In genomic region chr5:114464561-114464960, GRCm38 (mm10) we compare ENCODE assay signal across 19 mouse cellular contexts. TPM values are rescaled to one million over a fixed set of nuclear protein-coding genes. Genes with fewer than 3 reads are reported as not detected.
A peak's percentile ranks its signal among the peaks of the same experiment; 100 is the strongest.
DNase-seq lines count a peak whose midpoint lies in the region; ATAC-seq lines count a peak whose summit lies in the region.
"Had no signal": no experiment of that assay in that cellular context is flagged by ENCODE, and none has a peak within 500 bp of the region (broad histone marks: within the 10 kb centered on the region; RNA-seq: fewer than 3 reads in every experiment).

No protein-coding gene starts in this region.

- H3K36me3 ChIP-seq in hindbrain, embryonic 11.5 days (ENCODE audit: control insufficient read depth, insufficient read depth, low read length) = no peaks in the 10 kb centered on the region
- no peaks in the 10 kb centered on the region for H3K36me3 ChIP-seq in hindbrain, embryonic 16.5 days (ENCODE audit: control insufficient read depth, insufficient read depth, low read length)
- H3K36me3 ChIP-seq in midbrain, embryonic 11.5 days (ENCODE audit: control insufficient read depth, insufficient read depth, low read length) = no peaks in the 10 kb centered on the region
- H3K36me3 ChIP-seq in midbrain, embryonic 14.5 days (ENCODE audit: control insufficient read depth, insufficient read depth, low read length) = no peaks in the 10 kb centered on the region
- no peaks in the 10 kb centered on the region for H3K36me3 ChIP-seq in hindbrain, embryonic 13.5 days
- H3K36me3 ChIP-seq: embryonic facial prominence, embryonic 13.5 days; heart, embryonic 13.5 days had no signal

- no peak overlapping the region for H3K9ac ChIP-seq in hindbrain, embryonic 11.5 days (ENCODE audit: low read depth, low read length)
- no peak overlapping the region for H3K9ac ChIP-seq in hindbrain, embryonic 16.5 days (ENCODE audit: low read depth, low read length)
- H3K9ac ChIP-seq in midbrain, embryonic 11.5 days (ENCODE audit: low read length) = peak overlapping the region; percentile 13; the same call in 1 of the 2 replicates
- H3K9ac ChIP-seq in midbrain, embryonic 14.5 days (replicated peaks; ENCODE audit: low read length) = no peak overlapping the region
- H3K9ac ChIP-seq in hindbrain, embryonic 13.5 days = no peak overlapping the region
- H3K9ac ChIP-seq: embryonic facial prominence, embryonic 13.5 days; heart, embryonic 13.5 days had no signal

- no peaks in the 10 kb centered on the region for H3K27me3 ChIP-seq in hindbrain, embryonic 11.5 days (ENCODE audit: control insufficient read depth, insufficient read depth, low read length)
- no peaks in the 10 kb centered on the region for H3K27me3 ChIP-seq in hindbrain, embryonic 16.5 days (replicated peaks; ENCODE audit: control insufficient read depth, insufficient read depth, low read length)
- H3K27me3 ChIP-seq in midbrain, embryonic 11.5 days (ENCODE audit: control insufficient read depth, insufficient read depth, low read length) = peaks cover 2% of the 10 kb centered on the region; the same call in 1 of the 2 replicates
- H3K27me3 ChIP-seq in midbrain, embryonic 14.5 days (ENCODE audit: control insufficient read depth, insufficient read depth, low read length) = no peaks in the 10 kb centered on the region
- H3K27me3 ChIP-seq in hindbrain, embryonic 13.5 days = peaks cover 3% of the 10 kb centered on the region; the same call in 1 of the 2 replicates

- H3K9me3 ChIP-seq in hindbrain, embryonic 11.5 days (ENCODE audit: control insufficient read depth, low read length) = no peaks in the 10 kb centered on the region
- H3K9me3 ChIP-seq in hindbrain, embryonic 16.5 days (ENCODE audit: control insufficient read depth, low read length) = no peaks in the 10 kb centered on the region
- no peaks in the 10 kb centered on the region for H3K9me3 ChIP-seq in midbrain, embryonic 11.5 days (ENCODE audit: control insufficient read depth, low read length)
- no peaks in the 10 kb centered on the region for H3K9me3 ChIP-seq in midbrain, embryonic 14.5 days (ENCODE audit: control insufficient read depth, low read length)
- H3K9me3 ChIP-seq in hindbrain, embryonic 13.5 days = no peaks in the 10 kb centered on the region
- H3K9me3 ChIP-seq: embryonic facial prominence, embryonic 13.5 days; G1E; heart, embryonic 13.5 days had no signal

- no peak overlapping the region for H3K4me2 ChIP-seq in hindbrain, embryonic 11.5 days (replicated peaks; ENCODE audit: low read depth, low read length)
- no peak overlapping the region for H3K4me2 ChIP-seq in hindbrain, embryonic 16.5 days (ENCODE audit: low read length)
- H3K4me2 ChIP-seq in midbrain, embryonic 11.5 days = no peak overlapping the region
- no peak overlapping the region for H3K4me2 ChIP-seq in midbrain, embryonic 14.5 days (ENCODE audit: low read length)
- H3K4me2 ChIP-seq in hindbrain, embryonic 13.5 days = no peak overlapping the region
- H3K4me2 ChIP-seq: embryonic facial prominence, embryonic 13.5 days; heart, embryonic 13.5 days had no signal

- WGBS in hindbrain, embryonic 11.5 days = 83% methylated on average over 2 of the region's 2 CpGs
- WGBS in hindbrain, embryonic 16.5 days = 71% methylated on average over 2 of the region's 2 CpGs
- WGBS in midbrain, embryonic 11.5 days = 85% methylated on average over 2 of the region's 2 CpGs
- WGBS in midbrain, embryonic 14.5 days = 88% methylated on average over 2 of the region's 2 CpGs
- 82% methylated on average over 2 of the region's 2 CpGs for WGBS in hindbrain, embryonic 13.5 days

- H3K4me1 ChIP-seq in hindbrain, embryonic 11.5 days (replicated peaks; ENCODE audit: control insufficient read depth, insufficient read depth, low read length) = peaks cover 21% of the 10 kb centered on the region
- peaks cover 20% of the 10 kb centered on the region for H3K4me1 ChIP-seq in hindbrain, embryonic 16.5 days (ENCODE audit: control insufficient read depth, insufficient read depth, low read depth, low read length)
- peaks cover 44% of the 10 kb centered on the region for H3K4me1 ChIP-seq in midbrain, embryonic 11.5 days (ENCODE audit: control insufficient read depth, insufficient read depth, low read length)
- H3K4me1 ChIP-seq in midbrain, embryonic 14.5 days (ENCODE audit: control insufficient read depth, insufficient read depth, low read length) = peaks cover 30% of the 10 kb centered on the region
- H3K4me1 ChIP-seq in hindbrain, embryonic 13.5 days (replicated peaks) = peaks cover 67% of the 10 kb centered on the region

- H3K27ac ChIP-seq in hindbrain, embryonic 11.5 days (ENCODE audit: low read depth, low read length) = peak overlapping the region; percentile 53
- no peak overlapping the region for H3K27ac ChIP-seq in hindbrain, embryonic 16.5 days (ENCODE audit: low read depth, low read length)
- no peak overlapping the region for H3K27ac ChIP-seq in midbrain, embryonic 11.5 days (ENCODE audit: low read depth, low read length)
- H3K27ac ChIP-seq in midbrain, embryonic 14.5 days (replicated peaks; ENCODE audit: low read depth, low read length) = no peak overlapping the region
- H3K27ac ChIP-seq in hindbrain, embryonic 13.5 days = peak overlapping the region; percentile 32; the same call in 1 of the 2 replicates
- H3K27ac ChIP-seq: embryonic facial prominence, embryonic 13.5 days; gastrocnemius, adult 2 months; heart, embryonic 13.5 days had no signal

- no peak for ATAC-seq in hindbrain, embryonic 11.5 days (ENCODE audit: low FRiP score)
- no peak for ATAC-seq in hindbrain, embryonic 16.5 days
- no peak for ATAC-seq in midbrain, embryonic 11.5 days (ENCODE audit: low FRiP score)
- no peak for ATAC-seq in midbrain, embryonic 14.5 days (ENCODE audit: low FRiP score, low TSS enrichment)
- no peak for ATAC-seq in hindbrain, embryonic 13.5 days (ENCODE audit: low FRiP score)
- ATAC-seq: forebrain, embryonic 14.5 days; intestine, postnatal 0 days had no signal

- DNase-seq in hindbrain, embryonic 11.5 days (ENCODE audit: low spot score) = no peak
- DNase-seq in midbrain, embryonic 11.5 days (ENCODE audit: low spot score, missing footprints) = no peak
- no peak for DNase-seq in midbrain, embryonic 14.5 days
- DNase-seq in adrenal gland, postnatal 4 days (ENCODE audit: low spot score in 2 of 2) = no peak
- DNase-seq: adrenal gland, postnatal 10 days; cerebellum, adult 11-12 months; cerebellum, adult 9-10 months; cerebellum, postnatal 25 days; gastrocnemius, adult 2 months; gastrocnemius, postnatal 25 days; heart, postnatal 10 days; heart, postnatal 4 days had no signal

- no peak overlapping the region for H3K4me3 ChIP-seq in hindbrain, embryonic 11.5 days (ENCODE audit: low read depth, low read length)
- H3K4me3 ChIP-seq in hindbrain, embryonic 16.5 days (ENCODE audit: low read length) = no peak overlapping the region
- no peak overlapping the region for H3K4me3 ChIP-seq in midbrain, embryonic 11.5 days (ENCODE audit: low read depth, low read length)
- H3K4me3 ChIP-seq in midbrain, embryonic 14.5 days (replicated peaks; ENCODE audit: low read depth, low read length) = no peak overlapping the region
- H3K4me3 ChIP-seq in hindbrain, embryonic 13.5 days = no peak overlapping the region
- H3K4me3 ChIP-seq: embryonic facial prominence, embryonic 13.5 days; gastrocnemius, adult 2 months; heart, embryonic 13.5 days had no signal

RNA-seq across cellular contexts. Expression of gene Mvk, which starts 20.5 kb away (rescaled TPM):
- polyA plus RNA-seq in hindbrain, embryonic 11.5 days (2014; fragmentation: Nextera tagmentation; extraction: Ambion mirVana) = 58.7 and 61.1 TPM in 2 replicates
- polyA plus RNA-seq in hindbrain, embryonic 16.5 days (2015; fragmentation: Nextera tagmentation; extraction: Ambion mirVana) = 75.8 and 86.9 TPM in 2 replicates
- polyA plus RNA-seq in midbrain, embryonic 11.5 days (2014; fragmentation: Nextera tagmentation; extraction: Ambion mirVana) = 62.5 and 63.3 TPM in 2 replicates
- polyA plus RNA-seq in midbrain, embryonic 14.5 days (2014; fragmentation: Nextera tagmentation; extraction: Ambion mirVana) = 58.7 and 72.0 TPM in 2 replicates
- polyA plus RNA-seq in hindbrain, embryonic 13.5 days (2015; fragmentation: Nextera tagmentation; extraction: Ambion mirVana) = 50.0 and 54.0 TPM in 2 replicates
- total RNA-seq in adrenal gland, postnatal 4 days (2021) = 10 to 100 TPM; 21.5 to 23.6 TPM

RNA-seq across cellular contexts. Expression of gene Mmab, which starts 20.7 kb away (rescaled TPM):
- polyA plus RNA-seq in hindbrain, embryonic 11.5 days (2014; fragmentation: Nextera tagmentation; extraction: Ambion mirVana) = 20.3 and 23.4 TPM in 2 replicates
- 38.2 and 40.8 TPM in 2 replicates for polyA plus RNA-seq in hindbrain, embryonic 16.5 days (2015; fragmentation: Nextera tagmentation; extraction: Ambion mirVana)
- 22.3 and 23.7 TPM in 2 replicates for polyA plus RNA-seq in midbrain, embryonic 11.5 days (2014; fragmentation: Nextera tagmentation; extraction: Ambion mirVana)
- polyA plus RNA-seq in midbrain, embryonic 14.5 days (2014; fragmentation: Nextera tagmentation; extraction: Ambion mirVana) = 18.2 and 26.3 TPM in 2 replicates
- 23.6 and 25.7 TPM in 2 replicates for polyA plus RNA-seq in hindbrain, embryonic 13.5 days (2015; fragmentation: Nextera tagmentation; extraction: Ambion mirVana)
- total RNA-seq in adrenal gland, postnatal 4 days (2021) = 10 to 100 TPM; 18.1 to 18.2 TPM

Comparison
In these comparisons a context has a peak if more than half of its experiments do, and no peak if none do; other contexts are left out.
1. H3K27ac ChIP-seq: peak in hindbrain, embryonic 11.5 days (single experiment) and hindbrain, embryonic 13.5 days (single experiment); none in hindbrain, embryonic 16.5 days (single experiment), midbrain, embryonic 11.5 days (single experiment) and midbrain, embryonic 14.5 days (single experiment).